Mouse (Mus musculus) myocyte (in vitro differentiated cells): ENCODE results near the gene Ptprr. TPM values are rescaled to one million over a fixed set of nuclear protein-coding genes. Genes with fewer than 3 reads are reported as not detected.
A peak's percentile ranks its signal among the peaks of the same experiment; 100 is the strongest.

ENCODE experiments used
- H3K27me3 ChIP-seq: one replicate; pipeline ENCODE4 v1.6.1; 2011; ENCODE audit not compliant: control insufficient read depth, insufficient read depth, insufficient read length
- H3K36me3 ChIP-seq: one replicate; pipeline ENCODE4 v1.6.1; 2011; ENCODE audit not compliant: control insufficient read depth, insufficient read depth
- H3K4me2 ChIP-seq: one replicate; pipeline ENCODE4 v1.6.1; 2011; ENCODE audit warnings: low read depth, control low read depth
- H3K4me3 ChIP-seq: one replicate; pipeline ENCODE4 v1.5.1; 2011; ENCODE audit warnings: mild to moderate bottlenecking, control low read depth, moderate library complexity
- H3K79me2 ChIP-seq: one replicate; pipeline ENCODE4 v1.6.1; 2011; ENCODE audit not compliant: control insufficient read depth, insufficient read depth
- H3ac ChIP-seq: one replicate; pipeline ENCODE4 v1.6.1; 2011; ENCODE audit not compliant: control insufficient read depth, insufficient read length
- CEBPB ChIP-seq: IDR thresholded peaks from 2 replicates; pipeline ENCODE4 v1.6.1; 2011; ENCODE audit warnings: mild to moderate bottlenecking, moderate library complexity; ENCODE audit not compliant: poor library complexity, insufficient read depth, severe bottlenecking
- E2F4 ChIP-seq: IDR thresholded peaks from one replicate; pipeline ENCODE4 v1.6.1; 2011; ENCODE audit warnings: mild to moderate bottlenecking, control low read depth, moderate library complexity; ENCODE audit not compliant: insufficient read depth
- MAX ChIP-seq: IDR thresholded peaks from one replicate; pipeline ENCODE4 v1.6.1; 2011; ENCODE audit warnings: low read depth, mild to moderate bottlenecking, control low read depth
- MYOD1 ChIP-seq, 3 experiments: IDR thresholded peaks; one replicate each; pipeline ENCODE4 v1.6.1; 2011; ENCODE audit warnings: control low read depth in 2 of 3, low read depth in 2 of 3, mild to moderate bottlenecking in 2 of 3, moderate library complexity in 1 of 3; ENCODE audit not compliant: insufficient read length in 2 of 3, control insufficient read depth in 1 of 3
- MYOG ChIP-seq, 3 experiments: IDR thresholded peaks; one replicate each; pipeline ENCODE4 v1.6.1; 2011; ENCODE audit warnings: control low read depth in 2 of 3, low read depth in 2 of 3, mild to moderate bottlenecking in 2 of 3; ENCODE audit not compliant: insufficient read length in 2 of 3, control insufficient read depth in 1 of 3, insufficient read depth in 1 of 3
- POLR2A ChIP-seq: IDR thresholded peaks from one replicate; pipeline ENCODE4 v1.6.1; 2011; ENCODE audit warnings: low read depth, mild to moderate bottlenecking, control low read depth, moderate library complexity; ENCODE audit not compliant: insufficient read length
- POLR2AphosphoS2 ChIP-seq: IDR thresholded peaks from one replicate; pipeline ENCODE4 v1.6.1; 2011; ENCODE audit warnings: low read depth, control low read depth; ENCODE audit not compliant: insufficient read length
- REST ChIP-seq: IDR thresholded peaks from one replicate; pipeline ENCODE4 v1.6.1; 2011; ENCODE audit warnings: mild to moderate bottlenecking, control low read depth, moderate library complexity; ENCODE audit not compliant: insufficient read depth, insufficient read length
- SRF ChIP-seq: IDR thresholded peaks from one replicate; pipeline ENCODE4 v1.6.1; 2011; ENCODE audit warnings: low read depth; ENCODE audit not compliant: control insufficient read depth, insufficient read length
- TCF12 ChIP-seq: IDR thresholded peaks from one replicate; pipeline ENCODE4 v1.6.1; 2011; ENCODE audit warnings: mild to moderate bottlenecking, control low read depth; ENCODE audit not compliant: poor library complexity, insufficient read depth, severe bottlenecking
- TCF3 ChIP-seq: IDR thresholded peaks from one replicate; pipeline ENCODE4 v1.6.1; 2011; ENCODE audit warnings: low read depth, control low read depth; ENCODE audit not compliant: insufficient read length
- USF1 ChIP-seq: IDR thresholded peaks from one replicate; pipeline ENCODE4 v1.6.1; 2011; ENCODE audit warnings: low read depth, mild to moderate bottlenecking, control low read depth, moderate library complexity
- polyA plus RNA-seq: library from polyadenylated mRNA; unstranded; fragments of >200 nt; fragmentation: generic; extraction: Trizol; gene quantifications from one replicate; pipeline ENCODE4 v1.2.1, GENCODE M21; 2012; ENCODE audit warnings: missing spikeins

Ptprr gene
- polyA plus RNA-seq, 1 experiment: 0.11 TPM

DNA sequence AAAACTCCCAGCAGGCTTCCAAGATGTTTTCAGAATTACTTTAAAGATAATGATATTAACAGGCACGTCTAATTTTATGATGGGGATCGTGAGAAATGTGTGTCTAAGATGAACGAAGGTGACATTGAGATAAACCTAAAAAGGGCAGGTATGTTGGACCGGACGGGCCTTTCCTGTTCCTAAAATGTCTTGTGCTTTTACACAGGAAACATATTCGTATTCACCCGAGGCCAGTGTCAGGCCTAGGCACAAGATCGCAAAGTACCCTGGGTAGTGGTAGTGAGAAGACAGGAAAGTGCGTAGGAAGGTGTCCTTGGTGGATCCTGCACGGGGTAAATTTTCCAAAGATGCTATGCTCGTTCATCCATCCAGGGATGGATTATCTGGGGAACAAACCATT lies 188.4 kb downstream of the Ptprr start:
- no peaks in the 10 kb centered on the region for H3K36me3 ChIP-seq
- no peaks in the 10 kb centered on the region for H3K27me3 ChIP-seq
- H3K4me2 ChIP-seq: no peak overlapping the region
- H3K79me2 ChIP-seq: no peaks in the 10 kb centered on the region
- no peak overlapping the region for H3K4me3 ChIP-seq
- no peak overlapping the region for H3ac ChIP-seq
- no peak for TF ChIP-seq USF1
- TF ChIP-seq TCF3: no peak

- H3K79me2 ChIP-seq: no peaks in the 10 kb centered on the region
- TF ChIP-seq MYOD1 (IDR thresholded peaks at IDR 0.05; ENCODE audit: control insufficient read depth in 1 of 3, insufficient read length in 2 of 3, low read depth in 2 of 3) (no peak), TCF12 (no peak), CEBPB (no peak), POLR2AphosphoS2 (no peak), POLR2A (no peak), E2F4 (no peak), MYOG (IDR thresholded peaks at IDR 0.05; ENCODE audit: control insufficient read depth in 1 of 3, insufficient read depth in 1 of 3, insufficient read length in 2 of 3, low read depth in 2 of 3) (no peak), MAX (no peak), TCF3 (no peak), REST (no peak)
- H3ac ChIP-seq: no peak overlapping the region
- H3K4me3 ChIP-seq: no peak overlapping the region
- H3K4me2 ChIP-seq: peak overlapping the region; percentile 62
- no peaks in the 10 kb centered on the region for H3K36me3 ChIP-seq
- H3K27me3 ChIP-seq: no peaks in the 10 kb centered on the region
Measured at GRCm38 (mm10) chr10:116207987-116208726, 190.1 kb downstream of the Ptprr start.

- TF ChIP-seq USF1 (no peak), MAX (no peak), MYOG (IDR thresholded peaks at IDR 0.05; ENCODE audit: control insufficient read depth in 1 of 3, insufficient read depth in 1 of 3, insufficient read length in 2 of 3, low read depth in 2 of 3) (no peak), REST (no peak), SRF (no peak), E2F4 (no peak)
- H3K4me3 ChIP-seq: no peak overlapping the region
- no peak overlapping the region for H3ac ChIP-seq
- H3K27me3 ChIP-seq: no peaks in the 10 kb centered on the region
- no peaks in the 10 kb centered on the region for H3K36me3 ChIP-seq
- no peaks in the 10 kb centered on the region for H3K79me2 ChIP-seq
- H3K4me2 ChIP-seq: no peak overlapping the region
Measured at GRCm38 (mm10) chr10:116208727-116209115, 190.7 kb downstream of the Ptprr start.

DNA sequence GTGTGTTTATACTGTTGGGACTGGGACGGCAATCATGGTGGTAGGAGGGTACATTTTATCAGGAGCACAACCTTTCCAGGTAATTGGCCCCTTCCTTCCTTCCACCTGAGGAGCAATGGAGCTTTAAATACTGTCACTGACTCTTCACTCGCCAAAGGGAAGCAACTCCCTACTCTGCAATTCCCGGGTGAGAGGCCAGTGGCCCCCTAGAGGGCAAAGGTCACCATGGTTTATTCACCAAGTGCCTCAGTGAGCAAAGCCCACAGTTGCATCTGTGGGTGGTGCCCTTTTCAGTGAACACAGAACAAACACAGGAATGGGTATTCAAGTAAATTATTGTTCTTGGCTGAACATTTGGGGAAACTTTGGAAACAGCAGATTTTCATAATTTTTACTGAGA lies 194.1 kb downstream of the Ptprr start:
- TF ChIP-seq REST (no peak), CEBPB (no peak), TCF3 (no peak), TCF12 (no peak), POLR2AphosphoS2 (no peak), SRF (no peak), POLR2A (no peak), MYOG (IDR thresholded peaks at IDR 0.05; ENCODE audit: control insufficient read depth in 1 of 3, insufficient read depth in 1 of 3, insufficient read length in 2 of 3, low read depth in 2 of 3) (no peak), E2F4 (no peak), MYOD1 (IDR thresholded peaks at IDR 0.05; ENCODE audit: control insufficient read depth in 1 of 3, insufficient read length in 2 of 3, low read depth in 2 of 3) (no peak), USF1 (no peak), MAX (no peak)
- Histone ChIP-seq H3K27me3 (no peaks in the 10 kb centered on the region), H3K36me3 (no peaks in the 10 kb centered on the region), H3ac (no peak overlapping the region), H3K4me3 (no peak overlapping the region), H3K79me2 (no peaks in the 10 kb centered on the region), H3K4me2 (no peak overlapping the region)

DNA sequence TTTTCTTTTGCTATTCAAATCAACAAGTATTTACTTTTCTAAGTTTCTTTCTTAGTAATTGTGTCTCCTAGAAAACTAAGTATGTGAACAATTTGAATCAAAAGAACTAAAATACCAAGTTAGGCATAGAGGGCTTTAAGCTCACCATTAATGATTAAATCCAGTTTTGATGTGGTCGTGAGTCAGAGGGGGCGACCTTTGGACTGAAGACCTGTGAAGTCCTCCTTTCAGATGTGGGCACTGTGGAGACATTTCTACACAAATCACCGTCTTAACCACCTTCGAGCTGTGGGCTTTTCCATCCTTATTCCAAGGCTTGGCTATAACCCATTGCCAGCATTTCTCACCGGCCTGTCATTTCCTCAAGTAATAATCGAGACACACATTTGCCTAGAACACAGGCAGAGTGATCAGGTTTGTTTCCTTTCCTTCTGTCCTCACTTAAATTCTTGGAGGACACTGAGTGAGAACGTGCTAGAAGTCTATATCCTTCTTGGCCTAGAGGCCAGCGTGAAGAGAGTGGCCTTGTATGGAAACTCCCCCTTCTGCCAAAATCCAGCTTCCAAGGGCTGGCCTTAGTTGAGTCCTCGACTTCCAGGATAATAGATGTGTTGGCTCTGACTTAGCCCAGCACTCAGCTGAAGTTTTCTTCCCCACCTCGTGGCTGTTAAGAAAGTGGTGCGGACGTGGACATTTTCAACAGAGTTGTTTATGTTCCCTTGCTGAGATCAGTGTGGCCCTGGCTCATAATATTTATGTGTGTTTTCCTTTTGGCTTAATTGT lies 202.5 kb downstream of the Ptprr start:
- Histone ChIP-seq H3ac (no peak overlapping the region), H3K79me2 (no peaks in the 10 kb centered on the region), H3K36me3 (no peaks in the 10 kb centered on the region), H3K4me2 (no peak overlapping the region), H3K27me3 (no peaks in the 10 kb centered on the region), H3K4me3 (no peak overlapping the region)
- no peak for TF ChIP-seq POLR2AphosphoS2
